Mouse (Mus musculus): ENCODE results near the gene Ifng. TPM values are rescaled to one million over a fixed set of nuclear protein-coding genes. Genes with fewer than 3 reads are reported as not detected.

The Ifng gene
- polyA plus RNA-seq, 2 experiments: not detected

DNA sequence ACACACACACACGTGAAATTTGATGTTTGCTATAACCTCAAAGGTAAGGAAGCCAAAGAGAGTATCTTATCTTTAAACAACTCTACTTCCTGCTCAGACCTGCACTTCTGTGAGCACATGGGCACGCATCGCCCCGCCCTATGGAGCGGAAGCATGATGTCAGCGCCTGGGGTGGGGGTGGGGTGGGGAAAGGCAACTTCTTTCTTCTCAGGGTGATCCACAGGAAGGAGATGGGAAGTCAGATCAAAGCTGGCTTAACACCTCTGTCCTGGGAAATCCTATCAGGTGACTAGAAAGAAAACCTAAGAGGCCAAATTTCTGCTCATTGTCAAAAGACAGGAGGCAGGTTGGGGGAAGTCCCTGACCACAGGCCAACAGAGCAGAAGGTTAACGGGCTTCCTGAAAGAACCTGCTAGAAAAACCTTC, 21.8 kb upstream of the Ifng start:
- ATAC-seq (ENCODE audit: insufficient read depth) (no peak), DNase-seq (ENCODE audit: low read depth in 3 of 3, low spot score in 3 of 3) (no peak)
- Histone ChIP-seq H3K4me2 (ENCODE audit: low read depth) (no peak overlapping the region), H3K27me3 (ENCODE audit: control insufficient read depth, insufficient read depth, low read length) (no peaks in the 10 kb centered on the region), H3K9me3 (ENCODE audit: control insufficient read depth, low read length) (no peaks in the 10 kb centered on the region), H3K9ac (replicated peaks) (no peak overlapping the region), H3K36me3 (replicated peaks; ENCODE audit: control insufficient read depth, insufficient read depth, low read depth) (no peaks in the 10 kb centered on the region), H3K4me3 (ENCODE audit: insufficient read depth in 1 of 2, low read depth in 2 of 2, low read length in 2 of 2) (no peak overlapping the region), H3K27ac (no peak overlapping the region), H3K4me1 (replicated peaks; ENCODE audit: control insufficient read depth in 2 of 2, insufficient read depth in 2 of 2, low read length in 1 of 2) (no peaks in the 10 kb centered on the region)
- TF ChIP-seq CTCF (IDR thresholded peaks at IDR 0.05; ENCODE audit: low read depth): no peak
- TF ChIP-seq EP300 (IDR thresholded peaks at IDR 0.05; ENCODE audit: low read depth): no peak
- 14% methylated on average over 7 of the region's 7 CpGs for WGBS (ENCODE audit: insufficient replicate concordance)

DNA sequence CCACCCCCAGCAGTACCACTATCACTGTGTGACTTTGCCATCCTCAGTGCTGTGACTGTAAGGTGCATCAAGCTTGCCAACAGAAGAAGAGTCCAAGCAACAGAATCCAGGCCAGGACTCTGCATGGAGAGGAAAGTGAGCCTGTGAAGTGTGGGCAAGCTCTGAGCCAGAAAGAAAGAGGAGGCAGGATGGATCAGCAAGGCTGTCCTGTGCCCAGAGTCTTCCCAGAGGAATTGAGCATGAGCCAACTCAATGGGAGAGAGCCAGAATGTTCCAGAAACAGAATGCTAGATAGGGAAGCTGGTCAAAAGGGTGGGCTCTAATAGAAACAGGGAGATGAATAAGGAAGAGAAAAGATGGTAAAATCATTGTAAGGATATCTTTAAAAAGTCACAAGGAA, 19.9 kb upstream of the Ifng start:
- Histone ChIP-seq H3K4me3 (ENCODE audit: insufficient read depth in 1 of 2, low read depth in 2 of 2, low read length in 2 of 2) (no peak overlapping the region), H3K36me3 (replicated peaks; ENCODE audit: control insufficient read depth, insufficient read depth, low read depth) (no peaks in the 10 kb centered on the region), H3K9me3 (ENCODE audit: control insufficient read depth, low read length) (no peaks in the 10 kb centered on the region), H3K9ac (replicated peaks) (no peak overlapping the region), H3K27ac (no peak overlapping the region), H3K4me2 (ENCODE audit: low read depth) (no peak overlapping the region), H3K4me1 (replicated peaks; ENCODE audit: control insufficient read depth in 2 of 2, insufficient read depth in 2 of 2, low read length in 1 of 2) (no peaks in the 10 kb centered on the region), H3K27me3 (ENCODE audit: control insufficient read depth, insufficient read depth, low read length) (no peaks in the 10 kb centered on the region)
- no peak for DNase-seq (ENCODE audit: low read depth in 3 of 3, low spot score in 3 of 3)
- TF ChIP-seq EP300 (IDR thresholded peaks at IDR 0.05; ENCODE audit: low read depth): no peak
- no peak for TF ChIP-seq CTCF (IDR thresholded peaks at IDR 0.05; ENCODE audit: low read depth)
- ATAC-seq (ENCODE audit: insufficient read depth): no peak

DNA sequence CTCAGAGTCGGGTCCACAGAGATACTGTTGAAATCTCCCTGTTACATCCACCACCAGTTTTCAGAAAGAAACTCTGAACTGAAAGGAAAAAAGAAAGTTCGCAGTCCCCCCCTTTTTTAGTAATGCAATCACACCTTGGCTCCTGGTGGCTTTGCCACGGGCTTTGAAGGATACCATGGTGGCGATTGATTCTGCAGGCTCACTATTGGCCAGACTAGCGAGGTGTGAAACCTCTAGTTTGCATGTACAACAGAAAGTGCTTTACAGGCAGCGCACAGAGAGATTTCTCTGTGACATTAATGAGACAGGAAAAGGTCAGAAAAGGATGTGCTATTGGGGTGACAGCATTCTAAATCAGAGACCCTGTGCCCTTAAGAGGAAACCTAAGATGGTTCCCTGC, 5.3 kb upstream of the Ifng start:
- Histone ChIP-seq H3K4me1 (replicated peaks; ENCODE audit: control insufficient read depth in 2 of 2, insufficient read depth in 2 of 2, low read length in 1 of 2) (no peaks in the 10 kb centered on the region), H3K36me3 (replicated peaks; ENCODE audit: control insufficient read depth, insufficient read depth, low read depth) (no peaks in the 10 kb centered on the region), H3K4me2 (ENCODE audit: low read depth) (no peak overlapping the region), H3K4me3 (ENCODE audit: insufficient read depth in 1 of 2, low read depth in 2 of 2, low read length in 2 of 2) (no peak overlapping the region), H3K9me3 (ENCODE audit: control insufficient read depth, low read length) (no peaks in the 10 kb centered on the region), H3K27ac (no peak overlapping the region), H3K9ac (replicated peaks) (no peak overlapping the region), H3K27me3 (ENCODE audit: control insufficient read depth, insufficient read depth, low read length) (no peaks in the 10 kb centered on the region)
- TF ChIP-seq EP300 (IDR thresholded peaks at IDR 0.05; ENCODE audit: low read depth) (no peak), CTCF (IDR thresholded peaks at IDR 0.05; ENCODE audit: low read depth) (no peak)
- 60% methylated on average over 6 of the region's 6 CpGs for WGBS (ENCODE audit: insufficient replicate concordance)
- DNase-seq (ENCODE audit: low read depth in 3 of 3, low spot score in 3 of 3): no peak
- no peak for ATAC-seq (ENCODE audit: insufficient read depth)

DNA sequence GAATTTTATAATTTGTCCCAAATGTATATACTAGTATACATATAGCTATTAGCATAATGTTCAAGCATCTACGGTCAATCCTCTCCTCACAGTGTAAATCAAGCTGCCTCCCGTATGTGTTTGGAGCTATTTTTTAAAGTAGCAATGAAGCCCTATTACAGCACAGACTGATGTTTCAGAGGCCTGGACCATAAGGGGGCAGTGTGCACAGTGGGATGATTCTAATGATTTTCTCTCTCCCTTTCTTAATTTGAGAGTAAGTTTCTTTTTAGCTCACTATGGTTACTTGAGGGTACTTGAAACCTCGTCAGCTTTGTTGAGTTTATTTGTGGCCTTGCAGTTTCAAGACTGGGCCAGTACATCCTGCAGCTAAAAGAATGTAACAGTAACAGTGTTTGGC, 1.1 kb downstream of the Ifng start:
- no peaks in the 10 kb centered on the region for H3K4me1 ChIP-seq (replicated peaks; ENCODE audit: control insufficient read depth in 2 of 2, insufficient read depth in 2 of 2, low read length in 1 of 2)
- no peak overlapping the region for H3K9ac ChIP-seq (replicated peaks)
- no peaks in the 10 kb centered on the region for H3K9me3 ChIP-seq (ENCODE audit: control insufficient read depth, low read length)
- ATAC-seq (ENCODE audit: insufficient read depth) (no peak), DNase-seq (ENCODE audit: low read depth in 3 of 3, low spot score in 3 of 3) (no peak)
- 51% methylated on average over 3 of the region's 3 CpGs for WGBS (ENCODE audit: insufficient replicate concordance)
- H3K27ac ChIP-seq: no peak overlapping the region
- no peaks in the 10 kb centered on the region for H3K36me3 ChIP-seq (replicated peaks; ENCODE audit: control insufficient read depth, insufficient read depth, low read depth)
- no peaks in the 10 kb centered on the region for H3K27me3 ChIP-seq (ENCODE audit: control insufficient read depth, insufficient read depth, low read length)
- no peak overlapping the region for H3K4me2 ChIP-seq (ENCODE audit: low read depth)
- TF ChIP-seq CTCF (IDR thresholded peaks at IDR 0.05; ENCODE audit: low read depth) (no peak), EP300 (IDR thresholded peaks at IDR 0.05; ENCODE audit: low read depth) (no peak)
- no peak overlapping the region for H3K4me3 ChIP-seq (ENCODE audit: insufficient read depth in 1 of 2, low read depth in 2 of 2, low read length in 2 of 2)

DNA sequence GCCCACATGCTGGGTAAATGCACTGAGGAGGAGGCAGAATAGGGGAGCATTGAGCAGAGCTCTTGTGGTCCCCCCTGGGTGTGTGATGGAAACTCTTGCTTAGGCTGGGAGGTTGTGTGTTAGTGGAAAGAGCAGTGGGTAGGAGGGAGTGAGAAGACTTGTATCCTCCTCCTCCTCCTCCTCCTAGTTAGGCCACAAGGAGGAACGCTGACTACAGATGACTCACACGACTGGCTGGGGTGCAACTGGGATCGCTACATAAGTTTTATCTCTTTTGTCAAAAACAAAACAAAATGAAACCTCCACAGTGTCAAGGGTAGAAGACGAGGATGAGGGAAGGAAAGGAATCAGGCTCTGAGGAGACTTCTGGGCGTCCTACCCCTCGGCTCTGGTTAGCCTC, 2.2 kb downstream of the Ifng start:
- Histone ChIP-seq H3K36me3 (replicated peaks; ENCODE audit: control insufficient read depth, insufficient read depth, low read depth) (no peaks in the 10 kb centered on the region), H3K9me3 (ENCODE audit: control insufficient read depth, low read length) (no peaks in the 10 kb centered on the region), H3K4me3 (ENCODE audit: insufficient read depth in 1 of 2, low read depth in 2 of 2, low read length in 2 of 2) (no peak overlapping the region), H3K4me1 (replicated peaks; ENCODE audit: control insufficient read depth in 2 of 2, insufficient read depth in 2 of 2, low read length in 1 of 2) (no peaks in the 10 kb centered on the region), H3K27me3 (ENCODE audit: control insufficient read depth, insufficient read depth, low read length) (no peaks in the 10 kb centered on the region), H3K27ac (no peak overlapping the region), H3K4me2 (ENCODE audit: low read depth) (no peak overlapping the region), H3K9ac (replicated peaks) (no peak overlapping the region)
- ATAC-seq (ENCODE audit: insufficient read depth) (no peak), DNase-seq (ENCODE audit: low read depth in 3 of 3, low spot score in 3 of 3) (no peak)
- no peak for TF ChIP-seq EP300 (IDR thresholded peaks at IDR 0.05; ENCODE audit: low read depth)
- no peak for TF ChIP-seq CTCF (IDR thresholded peaks at IDR 0.05; ENCODE audit: low read depth)
- 63% methylated on average over 6 of the region's 6 CpGs for WGBS (ENCODE audit: insufficient replicate concordance)

DNA sequence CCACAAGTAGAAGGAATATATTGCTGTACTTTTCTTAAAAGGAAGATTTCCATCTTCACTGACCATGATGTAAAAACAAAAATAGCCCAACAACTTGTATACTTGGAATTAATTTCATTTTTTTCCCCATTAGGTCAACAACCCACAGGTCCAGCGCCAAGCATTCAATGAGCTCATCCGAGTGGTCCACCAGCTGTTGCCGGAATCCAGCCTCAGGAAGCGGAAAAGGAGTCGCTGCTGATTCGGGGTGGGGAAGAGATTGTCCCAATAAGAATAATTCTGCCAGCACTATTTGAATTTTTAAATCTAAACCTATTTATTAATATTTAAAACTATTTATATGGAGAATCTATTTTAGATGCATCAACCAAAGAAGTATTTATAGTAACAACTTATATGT, 4.2 kb downstream of the Ifng start:
- Histone ChIP-seq H3K4me3 (ENCODE audit: insufficient read depth in 1 of 2, low read depth in 2 of 2, low read length in 2 of 2) (no peak overlapping the region), H3K36me3 (replicated peaks; ENCODE audit: control insufficient read depth, insufficient read depth, low read depth) (no peaks in the 10 kb centered on the region), H3K27me3 (ENCODE audit: control insufficient read depth, insufficient read depth, low read length) (no peaks in the 10 kb centered on the region), H3K27ac (no peak overlapping the region), H3K4me1 (replicated peaks; ENCODE audit: control insufficient read depth in 2 of 2, insufficient read depth in 2 of 2, low read length in 1 of 2) (no peaks in the 10 kb centered on the region), H3K4me2 (ENCODE audit: low read depth) (no peak overlapping the region), H3K9ac (replicated peaks) (no peak overlapping the region), H3K9me3 (ENCODE audit: control insufficient read depth, low read length) (no peaks in the 10 kb centered on the region)
- no peak for TF ChIP-seq CTCF (IDR thresholded peaks at IDR 0.05; ENCODE audit: low read depth)
- no peak for TF ChIP-seq EP300 (IDR thresholded peaks at IDR 0.05; ENCODE audit: low read depth)
- WGBS (ENCODE audit: insufficient replicate concordance): 76% methylated on average over 6 of the region's 6 CpGs
- no peak for DNase-seq (ENCODE audit: low read depth in 3 of 3, low spot score in 3 of 3)
- ATAC-seq (ENCODE audit: insufficient read depth): no peak

All from liver, embryonic 14.5 days (tissue).